Mouse (Mus musculus): Measurements from ENCODE around the gene Rhof.
A peak's percentile ranks its signal among the peaks of the same experiment; 100 is the strongest.
"Not testable (repeated sequence)": the region's sequence is repeated elsewhere in the genome, so short reads cannot be mapped to it uniquely, and the experiment has no call there.

Gene Rhof

GRCm38 (mm10) chr5:123068115-123068514 lies 64.4 kb downstream of the Rhof start, which contains the start of gene Tmem120b:
TSS of gene Tmem120b (plus strand) at chr5:123068415.
- DNase-seq (ENCODE audit: low read depth, low spot score): no peak

- no peak for DNase-seq (ENCODE audit: low read depth, low spot score)
Observed at GRCm38 (mm10) chr5:123067395-123067995, 65.0 kb downstream of the Rhof start.

GRCm38 (mm10) chr5:123064207-123064606 lies 68.3 kb downstream of the Rhof start:
- no peak for DNase-seq (ENCODE audit: low read depth, low spot score)

GRCm38 (mm10) chr5:123063141-123063540 lies 69.4 kb downstream of the Rhof start:
- no peak for DNase-seq (ENCODE audit: low read depth, low spot score)

- DNase-seq (ENCODE audit: low read depth, low spot score): not testable (repeated sequence)
Observed at GRCm38 (mm10) chr5:123061402-123061749, 71.1 kb downstream of the Rhof start.

GRCm38 (mm10) chr5:123060706-123061401 lies 71.6 kb downstream of the Rhof start:
- DNase-seq (ENCODE audit: low read depth, low spot score): no peak

- DNase-seq (ENCODE audit: low read depth, low spot score): no peak
Observed at GRCm38 (mm10) chr5:123059757-123060520, 72.6 kb downstream of the Rhof start.

- DNase-seq (ENCODE audit: low read depth, low spot score): no peak
Observed at GRCm38 (mm10) chr5:123058251-123059102, 74.0 kb downstream of the Rhof start.

GRCm38 (mm10) chr5:123057366-123058250 lies 74.9 kb downstream of the Rhof start:
- peak; percentile 99 for DNase-seq (ENCODE audit: low read depth, low spot score)
